Mouse (Mus musculus): ENCODE results near the gene Mapk1ip1l. TPM values are rescaled to one million over a fixed set of nuclear protein-coding genes. Genes with fewer than 3 reads are reported as not detected.

Mapk1ip1l gene
- total RNA-seq (2017) = 59.2 and 77.2 TPM in 2 replicates

- peak; percentile 84 to 98 for ATAC-seq (replicated peaks in 1 of 2; ENCODE audit: insufficient read depth in 1 of 2, low FRiP score in 2 of 2, low TSS enrichment in 1 of 2, low read depth in 1 of 2, poor library complexity in 2 of 2, severe bottlenecking in 2 of 2)
Observed at GRCm38 (mm10) chr14:47297785-47298407, at the start of gene Mapk1ip1l. Mapk1ip1l (plus strand) TSS chr14:47298266.

GRCm38 (mm10) chr14:47249839-47250238 lies 48.2 kb upstream of the Mapk1ip1l start:
- ATAC-seq (replicated peaks in 1 of 2; ENCODE audit: insufficient read depth in 1 of 2, low FRiP score in 2 of 2, low TSS enrichment in 1 of 2, low read depth in 1 of 2, poor library complexity in 2 of 2, severe bottlenecking in 2 of 2) = peak; percentile 53 to 59

- no peak for ATAC-seq (replicated peaks in 1 of 2; ENCODE audit: insufficient read depth in 1 of 2, low FRiP score in 2 of 2, low TSS enrichment in 1 of 2, low read depth in 1 of 2, poor library complexity in 2 of 2, severe bottlenecking in 2 of 2)
Observed at GRCm38 (mm10) chr14:47264866-47265265, 33.2 kb upstream of the Mapk1ip1l start.

GRCm38 (mm10) chr14:47265829-47266228 lies 32.2 kb upstream of the Mapk1ip1l start:
- no peak for ATAC-seq (replicated peaks in 1 of 2; ENCODE audit: insufficient read depth in 1 of 2, low FRiP score in 2 of 2, low TSS enrichment in 1 of 2, low read depth in 1 of 2, poor library complexity in 2 of 2, severe bottlenecking in 2 of 2)

GRCm38 (mm10) chr14:47269056-47269455 lies 29.0 kb upstream of the Mapk1ip1l start:
- ATAC-seq (replicated peaks in 1 of 2; ENCODE audit: insufficient read depth in 1 of 2, low FRiP score in 2 of 2, low TSS enrichment in 1 of 2, low read depth in 1 of 2, poor library complexity in 2 of 2, severe bottlenecking in 2 of 2) = no peak

- no peak for ATAC-seq (replicated peaks in 1 of 2; ENCODE audit: insufficient read depth in 1 of 2, low FRiP score in 2 of 2, low TSS enrichment in 1 of 2, low read depth in 1 of 2, poor library complexity in 2 of 2, severe bottlenecking in 2 of 2)
Observed at GRCm38 (mm10) chr14:47269706-47270105, 28.4 kb upstream of the Mapk1ip1l start.

- no peak for ATAC-seq (replicated peaks in 1 of 2; ENCODE audit: insufficient read depth in 1 of 2, low FRiP score in 2 of 2, low TSS enrichment in 1 of 2, low read depth in 1 of 2, poor library complexity in 2 of 2, severe bottlenecking in 2 of 2)
Observed at GRCm38 (mm10) chr14:47273751-47274150, 24.3 kb upstream of the Mapk1ip1l start.

- ATAC-seq (replicated peaks in 1 of 2; ENCODE audit: insufficient read depth in 1 of 2, low FRiP score in 2 of 2, low TSS enrichment in 1 of 2, low read depth in 1 of 2, poor library complexity in 2 of 2, severe bottlenecking in 2 of 2) = no peak
Observed at GRCm38 (mm10) chr14:47275417-47275816, 22.6 kb upstream of the Mapk1ip1l start.

GRCm38 (mm10) chr14:47276036-47276603 lies 21.9 kb upstream of the Mapk1ip1l start:
- ATAC-seq (replicated peaks in 1 of 2; ENCODE audit: insufficient read depth in 1 of 2, low FRiP score in 2 of 2, low TSS enrichment in 1 of 2, low read depth in 1 of 2, poor library complexity in 2 of 2, severe bottlenecking in 2 of 2) = peak; percentile 42 to 54; a peak in 3 of 4 replicates

- ATAC-seq (replicated peaks in 1 of 2; ENCODE audit: insufficient read depth in 1 of 2, low FRiP score in 2 of 2, low TSS enrichment in 1 of 2, low read depth in 1 of 2, poor library complexity in 2 of 2, severe bottlenecking in 2 of 2) = peak; percentile 80 to 91
Observed at GRCm38 (mm10) chr14:47276637-47277393, 21.3 kb upstream of the Mapk1ip1l start, which contains the start of the genes Wdhd1 and Socs4. Wdhd1 (minus strand) TSS chr14:47276857. Socs4 (plus strand) TSS chr14:47276931.

GRCm38 (mm10) chr14:47279058-47279457 lies 19.0 kb upstream of the Mapk1ip1l start:
- no peak for ATAC-seq (replicated peaks in 1 of 2; ENCODE audit: insufficient read depth in 1 of 2, low FRiP score in 2 of 2, low TSS enrichment in 1 of 2, low read depth in 1 of 2, poor library complexity in 2 of 2, severe bottlenecking in 2 of 2)

GRCm38 (mm10) chr14:47281535-47281934 lies 16.5 kb upstream of the Mapk1ip1l start:
- no peak for ATAC-seq (replicated peaks in 1 of 2; ENCODE audit: insufficient read depth in 1 of 2, low FRiP score in 2 of 2, low TSS enrichment in 1 of 2, low read depth in 1 of 2, poor library complexity in 2 of 2, severe bottlenecking in 2 of 2)

- no peak for ATAC-seq (replicated peaks in 1 of 2; ENCODE audit: insufficient read depth in 1 of 2, low FRiP score in 2 of 2, low TSS enrichment in 1 of 2, low read depth in 1 of 2, poor library complexity in 2 of 2, severe bottlenecking in 2 of 2)
Observed at GRCm38 (mm10) chr14:47283568-47283967, 14.5 kb upstream of the Mapk1ip1l start.

GRCm38 (mm10) chr14:47285271-47285670 lies 12.8 kb upstream of the Mapk1ip1l start:
- ATAC-seq (replicated peaks in 1 of 2; ENCODE audit: insufficient read depth in 1 of 2, low FRiP score in 2 of 2, low TSS enrichment in 1 of 2, low read depth in 1 of 2, poor library complexity in 2 of 2, severe bottlenecking in 2 of 2) = no peak

GRCm38 (mm10) chr14:47286215-47286614 lies 11.9 kb upstream of the Mapk1ip1l start:
- ATAC-seq (replicated peaks in 1 of 2; ENCODE audit: insufficient read depth in 1 of 2, low FRiP score in 2 of 2, low TSS enrichment in 1 of 2, low read depth in 1 of 2, poor library complexity in 2 of 2, severe bottlenecking in 2 of 2) = no peak

- no peak for ATAC-seq (replicated peaks in 1 of 2; ENCODE audit: insufficient read depth in 1 of 2, low FRiP score in 2 of 2, low TSS enrichment in 1 of 2, low read depth in 1 of 2, poor library complexity in 2 of 2, severe bottlenecking in 2 of 2)
Observed at GRCm38 (mm10) chr14:47287021-47287420, 11.0 kb upstream of the Mapk1ip1l start.

- ATAC-seq (replicated peaks in 1 of 2; ENCODE audit: insufficient read depth in 1 of 2, low FRiP score in 2 of 2, low TSS enrichment in 1 of 2, low read depth in 1 of 2, poor library complexity in 2 of 2, severe bottlenecking in 2 of 2) = no peak
Observed at GRCm38 (mm10) chr14:47291772-47292171, 6.3 kb upstream of the Mapk1ip1l start.

GRCm38 (mm10) chr14:47294136-47294535 lies 3.9 kb upstream of the Mapk1ip1l start:
- no peak for ATAC-seq (replicated peaks in 1 of 2; ENCODE audit: insufficient read depth in 1 of 2, low FRiP score in 2 of 2, low TSS enrichment in 1 of 2, low read depth in 1 of 2, poor library complexity in 2 of 2, severe bottlenecking in 2 of 2)

Measured in hematopoietic stem cell, adult 5-6 weeks (primary cell).